Mouse (Mus musculus) liver, embryonic 18 days (tissue): ENCODE results near the gene Gm21897. TPM values are rescaled to one million over a fixed set of nuclear protein-coding genes. Genes with fewer than 3 reads are reported as not detected.

Source experiments
- polyA plus RNA-seq: library from polyadenylated mRNA; depleted of rRNA; stranded (reverse); fragments of >200 nt; gene quantifications from 2 replicates; pipeline ENCODE4 v1.2.3, GENCODE M21; 2012; rRNA removed

Gene Gm21897
- polyA plus RNA-seq = not detected in 2 replicates

DNA sequence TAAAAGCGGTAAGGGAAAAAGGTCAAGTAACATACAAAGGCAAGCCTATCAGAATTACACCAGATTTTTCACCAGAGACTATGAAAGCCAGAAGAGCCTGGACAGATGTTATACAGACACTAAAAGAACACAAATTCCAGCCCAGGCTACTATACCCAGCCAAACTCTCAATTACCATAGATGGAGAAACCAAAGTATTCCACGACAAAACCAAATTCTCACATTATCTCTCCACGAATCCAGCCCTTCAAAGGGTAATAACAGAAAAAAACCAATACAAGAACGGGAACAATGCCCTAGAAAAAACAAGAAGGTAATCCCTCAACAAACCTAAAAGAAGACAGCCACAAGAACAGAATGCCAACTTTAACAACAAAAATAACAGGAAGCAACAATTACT is at the start of gene Gm21897:
Gene Gm21897, plus strand, starts transcription at position 301 of the 400 bp plus-strand sequence.

